Mouse (Mus musculus) kidney, embryonic 16.5 days (tissue): ENCODE measurements around the gene Usp33. TPM values are rescaled to one million over a fixed set of nuclear protein-coding genes. Genes with fewer than 3 reads are reported as not detected.
A peak's percentile ranks its signal among the peaks of the same experiment; 100 is the strongest.
"Not testable (repeated sequence)": the region's sequence is repeated elsewhere in the genome, so short reads cannot be mapped to it uniquely, and the experiment has no call there.

Source experiments
- ATAC-seq: fragments of 200-750 bp; cut with Nextera tagmentation; 2 replicates; pipeline ENCODE4 v1.8.0; 2017; ENCODE audit warnings: moderate TSS enrichment; ENCODE audit not compliant: low FRiP score, low TSS enrichment
- H3K27ac ChIP-seq: fragments of 300-500 bp; sonication (generic); 2 replicates; pipeline ENCODE4 v1.5.1; 2014; ENCODE audit warnings: low read length
- H3K27me3 ChIP-seq: fragments of 300-500 bp; sonication (generic); 2 replicates; pipeline ENCODE4 v1.6.1; 2014; ENCODE audit warnings: low read length, control low read depth, mixed read lengths; ENCODE audit not compliant: insufficient read depth
- H3K36me3 ChIP-seq: fragments of 300-500 bp; sonication (generic); 2 replicates; pipeline ENCODE4 v1.6.1; 2014; ENCODE audit warnings: low read length, control low read depth, mixed read lengths; ENCODE audit not compliant: insufficient read depth
- H3K4me1 ChIP-seq: fragments of 300-500 bp; sonication (generic); 2 replicates; pipeline ENCODE4 v1.6.1; 2014; ENCODE audit warnings: low read length, control low read depth, mixed read lengths; ENCODE audit not compliant: insufficient read depth
- H3K4me2 ChIP-seq: fragments of 300-500 bp; sonication (generic); replicated peaks from 2 replicates; pipeline ENCODE4 v1.6.1; 2014; ENCODE audit warnings: low read depth, low read length
- H3K4me3 ChIP-seq: fragments of 300-500 bp; sonication (generic); 2 replicates; pipeline ENCODE4 v1.5.1; 2014; ENCODE audit warnings: mild to moderate bottlenecking, low read length
- H3K9ac ChIP-seq: fragments of 300-500 bp; sonication (generic); replicated peaks from 2 replicates; pipeline ENCODE4 v1.6.1; 2014; ENCODE audit warnings: low read length
- H3K9me3 ChIP-seq: fragments of 300-500 bp; sonication (generic); 2 replicates; pipeline ENCODE4 v1.6.1; 2016; ENCODE audit warnings: low read length, control low read depth
- WGBS: fragments of 180-500 bp; shearing (Covaris S2); extraction: QIAGEN DNeasy Blood & Tissue Kit; methylation state at CpG from one replicate; pipeline ENCODE4 v1.1.7; 2014; 5-methylcytosine and 5-hydroxymethylcytosine counted together
- polyA plus RNA-seq: library from polyadenylated mRNA; unstranded; fragments of >200 nt; fragmentation: Nextera tagmentation; extraction: Ambion mirVana; gene quantifications from 2 replicates; pipeline ENCODE4 v1.2.1, GENCODE M21; 2015

Usp33 gene
- polyA plus RNA-seq, 1 experiment from 2014 or later: 46.2 TPM

DNA sequence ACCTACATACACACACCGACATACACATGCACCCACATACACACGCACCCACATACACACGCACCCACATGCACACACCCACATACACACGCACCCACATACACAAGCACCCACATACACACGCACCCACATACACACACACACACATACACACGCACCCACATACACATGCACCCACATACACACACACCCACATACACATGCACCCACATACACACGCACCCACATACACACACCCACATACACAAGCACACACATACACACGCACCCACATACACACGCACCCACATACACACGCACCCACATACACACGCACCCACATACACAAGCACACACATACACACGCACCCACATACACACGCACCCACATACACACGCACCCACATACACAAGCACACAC, 31.6 kb upstream of the Usp33 start:
- not testable (repeated sequence) for ATAC-seq, H3K27ac ChIP-seq, H3K36me3 ChIP-seq, H3K27me3 ChIP-seq, H3K9ac ChIP-seq, H3K4me2 ChIP-seq, H3K4me3 ChIP-seq, H3K9me3 ChIP-seq, H3K4me1 ChIP-seq
- WGBS: 77% methylated on average over 14 of the region's 14 CpGs

DNA sequence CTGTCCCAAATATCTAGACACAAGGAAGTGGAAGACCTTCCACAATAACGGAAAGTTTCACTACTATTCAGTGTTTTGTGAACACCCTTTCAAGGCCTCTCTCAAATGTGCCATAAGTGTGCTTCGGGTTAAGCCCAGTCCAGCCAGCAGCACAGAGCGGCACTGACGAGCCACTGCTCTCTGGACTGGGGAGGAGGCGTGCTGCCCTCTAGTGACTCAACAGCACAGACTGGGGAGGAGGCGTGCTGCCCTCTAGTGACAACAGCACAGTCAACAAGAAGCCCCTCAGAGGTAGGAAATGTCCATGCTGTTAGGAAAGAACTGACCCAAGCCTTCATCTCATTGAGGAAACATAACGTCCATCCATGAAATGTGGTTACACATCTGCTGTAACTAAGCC, 30.7 kb upstream of the Usp33 start:
- WGBS: 5% methylated on average over 7 of the region's 7 CpGs
- H3K27ac ChIP-seq: no peak overlapping the region
- ATAC-seq: peak; percentile 96
- H3K4me2 ChIP-seq: no peak overlapping the region
- H3K4me3 ChIP-seq: no peak overlapping the region
- no peak overlapping the region for H3K9ac ChIP-seq
- H3K9me3 ChIP-seq: no peaks in the 10 kb centered on the region
- no peaks in the 10 kb centered on the region for H3K27me3 ChIP-seq
- H3K36me3 ChIP-seq: peaks cover 6% of the 10 kb centered on the region; the same call in 1 of the 2 replicates
- H3K4me1 ChIP-seq: no peaks in the 10 kb centered on the region

DNA sequence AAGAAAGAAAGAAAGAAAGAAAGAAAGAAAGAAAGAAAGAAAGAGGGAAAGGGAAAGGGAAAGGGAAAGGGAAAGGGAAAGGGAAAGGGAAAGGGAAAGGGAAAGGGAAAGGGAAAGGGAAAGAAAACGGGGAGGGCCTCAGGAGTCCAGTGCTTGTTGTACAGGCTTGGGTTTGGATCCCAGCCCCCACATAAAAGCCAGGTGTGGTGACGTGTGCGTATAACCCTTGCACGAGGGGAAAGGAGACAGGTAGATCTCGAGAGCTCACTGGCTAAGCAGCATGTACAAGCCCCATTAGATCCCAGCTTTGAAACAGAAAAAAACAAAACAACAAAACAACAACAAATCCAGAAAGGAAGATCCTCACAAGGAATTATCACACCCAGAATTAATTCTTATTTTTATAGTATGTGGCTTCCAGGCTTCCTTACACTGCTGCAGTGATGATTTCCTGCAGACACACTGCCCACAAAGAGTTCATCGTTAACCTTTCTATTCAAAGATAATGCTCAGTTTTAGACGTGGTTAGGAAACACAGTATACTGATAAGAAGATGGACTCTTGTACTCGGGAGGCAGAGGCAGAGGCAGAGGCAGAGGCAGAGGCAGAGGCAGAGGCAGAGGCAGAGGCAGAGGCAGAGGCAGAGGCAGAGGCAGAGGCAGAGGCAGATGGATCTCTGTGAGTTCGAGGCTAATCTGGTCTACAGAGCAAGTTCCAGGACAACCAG, 29.7 kb upstream of the Usp33 start:
- H3K36me3 ChIP-seq: peaks cover 15% of the 10 kb centered on the region; the same call in 1 of the 2 replicates
- not testable (repeated sequence) for H3K9ac ChIP-seq, H3K9me3 ChIP-seq, H3K4me2 ChIP-seq, H3K27me3 ChIP-seq, ATAC-seq, H3K27ac ChIP-seq, H3K4me3 ChIP-seq, H3K4me1 ChIP-seq
- WGBS: 84% methylated on average over 9 of the region's 9 CpGs

DNA sequence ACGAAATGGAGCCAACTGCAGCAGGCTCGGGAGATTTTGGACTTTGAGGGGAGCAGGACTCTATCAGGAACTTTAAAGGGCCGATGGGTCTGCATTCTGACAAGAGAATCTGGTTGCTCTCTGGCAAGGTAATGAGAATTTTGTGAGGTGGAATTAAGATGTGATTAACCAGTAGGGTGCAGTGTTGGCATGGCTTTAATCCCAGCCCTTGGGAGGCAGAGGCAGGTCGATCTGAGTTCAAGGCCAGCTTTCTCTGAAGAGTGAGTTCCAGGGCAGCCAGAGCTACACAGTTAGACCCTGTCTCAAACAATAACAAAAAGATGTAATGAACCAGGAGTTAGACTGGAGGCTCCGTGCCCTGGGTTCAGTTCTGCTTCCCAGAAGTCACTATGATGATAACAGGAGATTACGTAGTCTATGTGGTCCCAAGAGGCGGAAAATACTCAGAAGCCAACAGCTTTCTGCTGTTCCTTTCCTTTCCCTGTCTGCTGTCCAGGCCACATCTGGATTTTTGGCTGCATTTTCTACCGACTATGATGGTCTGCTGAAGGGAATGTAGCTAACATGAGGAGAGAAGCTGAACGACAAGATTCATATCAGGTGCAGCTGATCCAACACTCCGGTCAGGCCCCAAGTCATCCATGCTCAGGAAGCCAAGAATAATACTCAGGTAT, 25.2 kb upstream of the Usp33 start:
- Histone ChIP-seq H3K4me3 (no peak overlapping the region), H3K27ac (no peak overlapping the region), H3K4me1 (no peaks in the 10 kb centered on the region), H3K9ac (no peak overlapping the region), H3K4me2 (no peak overlapping the region), H3K36me3 (peaks cover 9% of the 10 kb centered on the region; the same call in 1 of the 2 replicates), H3K27me3 (no peaks in the 10 kb centered on the region), H3K9me3 (no peaks in the 10 kb centered on the region)
- ATAC-seq: no peak
- 87% methylated on average over 10 of the region's 10 CpGs for WGBS

DNA sequence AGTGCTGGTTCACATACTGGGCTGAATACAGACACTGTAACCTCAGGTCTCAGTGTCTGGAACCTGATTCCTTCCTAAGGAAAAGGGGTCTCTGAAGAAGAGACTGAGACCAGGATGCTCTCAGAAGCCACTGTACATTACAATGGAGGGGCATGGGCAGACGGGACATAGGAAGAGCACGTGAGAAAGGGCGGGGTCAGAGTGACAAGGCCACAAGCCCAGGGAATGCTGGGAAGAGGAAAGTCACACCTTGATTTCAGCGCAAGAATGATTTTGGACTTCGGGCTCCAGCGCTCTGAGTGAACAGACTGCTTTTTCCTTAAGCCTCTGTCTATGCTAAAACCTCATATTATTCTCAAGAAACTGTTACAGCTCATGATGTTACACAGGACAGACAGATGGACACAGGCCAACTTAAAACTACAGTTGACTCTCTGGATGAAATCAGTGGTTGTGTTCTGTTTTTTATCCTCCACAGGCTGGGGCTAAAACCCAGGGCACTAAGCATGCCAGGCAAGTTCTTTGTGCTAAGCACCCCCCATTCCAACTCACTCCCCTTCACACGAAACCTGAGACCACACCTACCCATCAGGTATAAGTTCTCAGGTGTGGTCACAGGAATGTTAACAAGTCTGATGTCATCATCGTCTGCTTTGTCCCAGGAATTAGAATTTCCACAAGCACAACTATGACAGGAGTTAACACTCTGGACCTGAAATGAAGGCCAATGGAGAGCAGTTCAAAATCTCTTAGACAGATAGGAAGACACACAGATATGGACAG, 24.3 kb upstream of the Usp33 start:
- Histone ChIP-seq H3K4me2 (no peak overlapping the region), H3K9ac (no peak overlapping the region), H3K4me1 (no peaks in the 10 kb centered on the region), H3K9me3 (no peaks in the 10 kb centered on the region), H3K27ac (no peak overlapping the region), H3K36me3 (peaks cover 9% of the 10 kb centered on the region; the same call in 1 of the 2 replicates), H3K27me3 (no peaks in the 10 kb centered on the region), H3K4me3 (no peak overlapping the region)
- WGBS: 88% methylated on average over 8 of the region's 8 CpGs
- no peak for ATAC-seq

DNA sequence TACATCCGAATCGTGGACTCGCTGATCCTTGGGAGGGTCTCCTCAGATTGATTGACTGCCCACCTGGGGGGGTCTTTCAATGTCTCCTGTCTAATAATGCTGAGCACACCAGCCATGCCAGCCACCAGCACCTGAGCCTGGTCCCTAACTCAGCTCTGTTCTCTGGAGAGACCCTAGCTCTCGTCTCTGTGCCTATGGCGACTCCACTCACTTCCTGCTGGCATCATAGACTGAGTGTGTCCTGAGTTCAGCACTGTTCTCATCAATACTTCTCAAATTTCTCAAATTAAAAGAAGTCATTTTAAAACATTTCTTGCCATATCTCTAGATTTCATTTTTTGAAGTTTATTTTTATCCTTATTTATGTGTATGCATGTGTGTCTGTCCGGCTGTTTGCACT, 14.2 kb upstream of the Usp33 start:
- peaks cover 20% of the 10 kb centered on the region for H3K36me3 ChIP-seq
- H3K4me3 ChIP-seq: no peak overlapping the region
- no peak overlapping the region for H3K4me2 ChIP-seq
- H3K27me3 ChIP-seq: no peaks in the 10 kb centered on the region
- peak; percentile 67 for ATAC-seq
- H3K9ac ChIP-seq: no peak overlapping the region
- no peaks in the 10 kb centered on the region for H3K9me3 ChIP-seq
- WGBS: 78% methylated on average over 6 of the region's 6 CpGs
- no peaks in the 10 kb centered on the region for H3K4me1 ChIP-seq
- no peak overlapping the region for H3K27ac ChIP-seq

DNA sequence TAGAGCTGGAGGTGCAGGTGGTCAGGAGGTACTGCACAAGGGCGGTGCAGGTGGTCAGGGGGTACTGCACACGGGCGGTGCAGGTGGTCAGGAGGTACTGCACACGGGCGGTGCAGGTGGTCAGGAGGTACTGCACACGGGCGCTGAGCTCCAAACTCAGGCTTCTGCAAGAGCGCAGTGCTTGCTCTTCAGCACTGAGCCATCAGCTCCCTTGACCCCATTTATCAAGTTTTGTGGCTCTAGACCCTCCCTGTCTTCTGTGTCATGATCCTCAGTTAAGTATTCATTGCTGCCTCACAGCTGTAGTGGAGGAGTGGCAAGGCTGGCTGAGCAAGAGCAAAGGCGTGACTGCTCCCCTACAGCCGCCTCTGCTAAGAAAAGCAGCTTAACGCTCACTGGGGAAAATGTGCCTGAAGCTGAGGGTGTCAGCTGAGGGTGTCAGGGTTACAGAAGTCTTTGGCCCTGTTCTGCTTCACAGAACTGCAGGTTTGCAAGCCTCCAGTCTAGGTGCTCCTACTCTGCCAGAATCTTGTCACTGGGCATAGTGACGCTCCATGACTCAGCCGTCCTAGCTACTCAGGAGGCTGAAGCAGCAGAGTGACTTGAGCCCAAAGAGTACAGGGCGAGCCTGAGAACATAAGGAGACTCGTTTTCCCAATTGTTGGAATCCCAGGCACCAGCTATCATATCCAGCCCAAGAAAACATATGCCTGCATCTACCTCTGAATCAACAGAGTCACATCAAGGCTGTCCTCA, 13.6 kb upstream of the Usp33 start:
- Histone ChIP-seq H3K36me3 (peaks cover 26% of the 10 kb centered on the region), H3K4me3 (no peak overlapping the region), H3K4me2 (no peak overlapping the region), H3K27ac (0 out of 2 replicates have a peak overlapping the region, but pooled peaks have one; percentile 36), H3K9ac (no peak overlapping the region), H3K4me1 (no peaks in the 10 kb centered on the region), H3K27me3 (no peaks in the 10 kb centered on the region), H3K9me3 (no peaks in the 10 kb centered on the region)
- 46% methylated on average over 15 of the region's 15 CpGs for WGBS
- peak; percentile 95 for ATAC-seq

DNA sequence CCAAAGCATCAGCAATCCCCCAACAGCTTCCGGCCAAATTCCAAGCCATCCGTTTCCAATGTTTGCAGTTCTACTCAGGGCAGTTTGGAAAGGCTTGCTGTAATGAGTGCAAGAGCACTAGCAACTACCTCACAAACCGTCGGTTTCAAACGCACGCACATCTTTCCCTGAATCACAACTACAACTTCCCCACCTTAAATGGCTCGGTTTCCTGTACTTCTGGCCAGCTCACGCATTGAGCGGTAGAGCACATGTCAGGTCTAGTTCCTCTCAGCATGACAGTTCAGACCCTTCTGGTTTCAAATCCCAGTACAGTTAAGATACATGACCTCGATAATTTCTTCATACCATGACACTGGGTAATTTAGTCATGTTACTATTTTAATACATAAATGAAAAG, 12.6 kb upstream of the Usp33 start:
- Histone ChIP-seq H3K27me3 (no peaks in the 10 kb centered on the region), H3K9ac (no peak overlapping the region), H3K4me3 (no peak overlapping the region), H3K9me3 (no peaks in the 10 kb centered on the region), H3K4me1 (no peaks in the 10 kb centered on the region), H3K27ac (no peak overlapping the region), H3K4me2 (no peak overlapping the region), H3K36me3 (peaks cover 26% of the 10 kb centered on the region)
- 85% methylated on average over 10 of the region's 10 CpGs for WGBS
- ATAC-seq: no peak

DNA sequence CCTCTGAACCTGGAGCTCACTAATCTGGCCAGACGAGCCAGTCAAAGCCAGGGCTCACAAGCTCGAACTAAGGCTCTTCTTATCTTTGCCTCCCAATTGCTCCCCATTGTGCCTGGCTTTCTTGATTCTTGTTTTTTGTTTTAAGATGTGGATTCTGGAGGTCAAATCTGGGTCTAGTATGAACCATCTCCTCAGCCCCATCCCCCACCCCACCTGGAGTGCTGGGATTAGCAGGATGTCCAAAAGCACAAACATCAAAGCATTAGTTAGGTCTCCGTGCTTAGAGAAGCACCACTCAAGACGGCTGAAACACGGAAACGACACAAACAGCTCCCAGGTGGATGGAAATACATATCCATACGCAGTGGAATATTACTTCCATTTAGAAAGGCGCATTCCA, 10.2 kb upstream of the Usp33 start:
- WGBS: 87% methylated on average over 8 of the region's 8 CpGs
- H3K4me1 ChIP-seq: peaks cover 10% of the 10 kb centered on the region
- H3K4me3 ChIP-seq: no peak overlapping the region
- ATAC-seq: no peak
- peaks cover 26% of the 10 kb centered on the region for H3K36me3 ChIP-seq
- no peaks in the 10 kb centered on the region for H3K27me3 ChIP-seq
- H3K4me2 ChIP-seq: no peak overlapping the region
- H3K9me3 ChIP-seq: no peaks in the 10 kb centered on the region
- no peak overlapping the region for H3K27ac ChIP-seq
- H3K9ac ChIP-seq: no peak overlapping the region
